17 mouse cellular contexts compared by ENCODE assay signal in genomic region chr17:84063791-84064190, GRCm38 (mm10).
DNase-seq lines count a peak whose midpoint lies in the region; TF ChIP-seq lines count a peak whose summit lies in the region.
"Had no signal": no experiment of that assay in that cellular context is flagged by ENCODE, and none has a peak within 500 bp of the region (broad histone marks: within the 10 kb centered on the region; RNA-seq: fewer than 3 reads in every experiment).

No protein-coding gene starts in this region.

- H3K36me3 ChIP-seq in thymus, adult 2 months (ENCODE audit: control insufficient read depth, insufficient read depth, low read length): no peaks in the 10 kb centered on the region
- H3K36me3 ChIP-seq: midbrain, embryonic 15.5 days; stomach, embryonic 15.5 days had no signal

- no peak overlapping the region for H3K4me3 ChIP-seq in thymus, adult 2 months (ENCODE audit: control insufficient read depth, insufficient read depth, low read length)
- no peak overlapping the region for H3K4me3 ChIP-seq in cerebellum, adult 2 months (replicated peaks; ENCODE audit: insufficient read depth, low read depth, low read length)
- H3K4me3 ChIP-seq: forebrain, embryonic 13.5 days; midbrain, embryonic 15.5 days; stomach, embryonic 15.5 days had no signal

- peak; percentile 24 for DNase-seq in thymus, adult 2 months
- DNase-seq in thymus, adult 18-20 months: no peak
- DNase-seq in ZHBTc4 (ENCODE audit: low read depth, low spot score): peak; percentile 43
- peak; percentile 65 for DNase-seq in naive thymus-derived CD4-positive, alpha-beta T cell, adult 2 months (ENCODE audit: low read depth)
- DNase-seq in cerebellum, adult 2 months: no peak
- no peak for DNase-seq in kidney, postnatal 14 days
- no peak for DNase-seq in kidney, adult 11 months
- DNase-seq: cerebellum, postnatal 14 days; embryo, embryonic 11 days; gastrocnemius, postnatal 14 days; kidney, adult 2 months; left cerebral cortex, postnatal 4 days; right cerebral cortex, postnatal 14 days had no signal

- TF ChIP-seq CTCF in thymus, adult 2 months (IDR thresholded peaks at IDR 0.05; ENCODE audit: borderline replicate concordance, control insufficient read depth, extremely low read depth, insufficient read depth, low read length, poor library complexity): no peak
- no peak for TF ChIP-seq CTCF in cerebellum, adult 2 months (IDR thresholded peaks at IDR 0.05; ENCODE audit: borderline replicate concordance, insufficient read depth, low read depth, low read length)

- no peak overlapping the region for H3K27ac ChIP-seq in thymus, adult 2 months (ENCODE audit: control insufficient read depth, insufficient read depth, low read length)
- no peak overlapping the region for H3K27ac ChIP-seq in cerebellum, adult 2 months (ENCODE audit: insufficient read depth, low read length)
- H3K27ac ChIP-seq: forebrain, embryonic 13.5 days; liver, embryonic 14.5 days; midbrain, embryonic 15.5 days; stomach, embryonic 15.5 days had no signal

- 42% methylated on average over 7 of the region's 7 CpGs for WGBS in thymus, adult 2 months
- 53% methylated on average over 7 of the region's 7 CpGs for WGBS in cerebellum, adult 2 months

- peaks cover 20% of the 10 kb centered on the region for H3K4me1 ChIP-seq in thymus, adult 2 months (replicated peaks; ENCODE audit: control insufficient read depth, insufficient read depth, low read length)
- H3K4me1 ChIP-seq in cerebellum, adult 2 months (ENCODE audit: control insufficient read depth, insufficient read depth, low read length): no peaks in the 10 kb centered on the region

- TF ChIP-seq POLR2A in thymus, adult 2 months (IDR thresholded peaks at IDR 0.05; ENCODE audit: control insufficient read depth, extremely low read depth, insufficient read depth, low read length, poor library complexity): no peak
- no peak for TF ChIP-seq POLR2A in cerebellum, adult 2 months (IDR thresholded peaks at IDR 0.05; ENCODE audit: borderline replicate concordance, insufficient read depth, low read length)

- H3K27me3 ChIP-seq in thymus, adult 2 months (ENCODE audit: control insufficient read depth, insufficient read depth, low read length): no peaks in the 10 kb centered on the region
- H3K27me3 ChIP-seq in cerebellum, adult 2 months (ENCODE audit: control insufficient read depth, insufficient read depth, low read length): no peaks in the 10 kb centered on the region
- H3K27me3 ChIP-seq: midbrain, embryonic 15.5 days; stomach, embryonic 15.5 days had no signal

Comparison
In these comparisons a context has a peak if more than half of its experiments do, and no peak if none do; other contexts are left out.
1. DNase-seq: peak in thymus, adult 2 months (single experiment), ZHBTc4 (single experiment) and naive thymus-derived CD4-positive, alpha-beta T cell, adult 2 months (single experiment); none in thymus, adult 18-20 months (0 of 2), cerebellum, adult 2 months (0 of 2), kidney, postnatal 14 days (single experiment) and kidney, adult 11 months (single experiment).